Mouse (Mus musculus) fibroblast of lung, adult 2 months (primary cell): ENCODE results near the gene Ntf3.
A peak's percentile ranks its signal among the peaks of the same experiment; 100 is the strongest.

ENCODE experiments used
- DNase-seq: peaks from one replicate; pipeline ENCODE4 v3.0.0-alpha.2; 2011; ENCODE audit warnings: low read depth

Gene Ntf3

DNA sequence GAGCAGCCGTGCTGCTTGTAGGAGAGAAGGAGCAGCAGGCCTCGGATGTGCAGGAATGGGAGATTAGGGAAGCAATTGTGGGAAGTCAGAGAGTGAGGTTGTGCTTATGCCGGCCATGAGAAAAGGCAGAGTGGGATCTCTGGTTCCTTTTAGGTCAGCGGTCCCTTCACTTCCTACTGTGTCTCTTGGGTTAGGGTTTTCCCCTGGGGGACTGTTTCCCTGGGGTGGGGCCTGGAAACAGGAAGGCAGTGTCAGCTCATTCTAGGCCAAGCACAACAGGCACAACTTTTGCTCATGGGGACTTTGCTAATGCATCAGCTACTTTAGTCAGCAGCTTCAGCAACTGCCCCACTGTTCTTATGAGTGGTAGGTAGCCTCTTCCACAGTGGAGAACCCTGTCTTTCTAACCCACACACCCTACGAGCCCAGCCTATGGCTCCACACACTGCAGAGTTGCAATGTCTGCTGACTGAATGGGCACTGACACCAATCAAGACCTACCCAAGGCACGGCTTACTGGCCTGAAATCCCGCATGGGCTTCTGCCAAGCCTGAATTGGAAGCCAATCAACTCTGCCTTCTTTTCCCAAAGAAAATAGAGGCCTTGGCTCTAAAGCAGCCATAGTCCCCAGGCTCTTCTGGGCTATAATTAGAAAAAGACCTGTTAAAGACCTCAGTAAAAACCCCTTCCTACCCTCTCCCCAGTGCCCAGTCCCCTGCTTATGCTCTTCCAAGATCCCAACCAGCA lies 60.5 kb downstream of the Ntf3 start:
- peak; percentile 92 for DNase-seq

DNA sequence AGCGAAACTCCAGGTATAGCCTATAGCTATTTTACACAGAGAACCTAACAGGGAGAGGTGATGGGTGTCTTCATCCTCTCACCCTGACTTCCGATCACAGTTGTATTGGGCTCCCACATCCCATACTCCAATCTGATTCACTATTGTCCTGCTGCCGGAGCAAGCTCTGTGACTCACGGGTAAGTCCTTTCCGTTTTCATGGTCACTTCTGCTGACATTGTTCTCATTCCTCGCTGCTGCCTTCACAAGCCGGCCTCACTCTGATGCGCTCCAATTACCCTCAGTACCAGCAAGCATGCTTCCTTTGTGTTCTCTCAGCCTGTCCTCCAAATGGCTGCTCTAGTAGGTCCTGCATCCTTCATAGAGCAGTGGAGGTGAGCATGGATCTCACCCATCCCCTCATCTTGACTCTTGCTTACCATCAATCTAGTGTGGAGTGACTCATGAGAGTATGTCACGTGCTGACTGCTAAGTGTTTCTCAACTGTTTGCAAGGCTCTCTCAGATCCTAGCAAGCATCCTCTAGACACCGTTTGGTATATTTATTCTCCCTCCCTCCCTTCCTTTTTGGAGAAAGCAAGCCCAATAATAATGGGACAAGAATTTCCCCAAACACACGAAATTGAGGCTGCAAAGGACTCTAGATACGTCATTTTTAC lies 61.5 kb downstream of the Ntf3 start:
- no peak for DNase-seq

DNA sequence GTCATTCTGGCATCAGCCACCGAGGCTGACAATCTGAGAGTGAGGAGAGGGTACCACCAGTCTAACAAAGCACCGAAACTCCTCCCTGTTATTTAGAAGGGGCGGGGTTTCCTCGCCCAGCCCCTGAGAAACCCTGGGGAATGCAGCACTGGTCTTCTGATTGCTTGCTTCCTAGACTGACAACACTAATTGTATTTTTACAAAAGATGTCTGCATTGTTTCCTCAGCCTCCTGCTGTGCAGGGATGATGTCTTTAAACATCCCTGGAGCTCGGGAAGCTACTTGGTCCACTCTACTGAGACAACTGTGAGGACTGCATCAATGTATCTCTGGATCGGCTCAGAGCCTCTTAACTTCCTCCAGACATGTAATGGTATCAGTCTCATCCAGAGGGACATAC lies 64.1 kb downstream of the Ntf3 start:
- DNase-seq: no peak

DNA sequence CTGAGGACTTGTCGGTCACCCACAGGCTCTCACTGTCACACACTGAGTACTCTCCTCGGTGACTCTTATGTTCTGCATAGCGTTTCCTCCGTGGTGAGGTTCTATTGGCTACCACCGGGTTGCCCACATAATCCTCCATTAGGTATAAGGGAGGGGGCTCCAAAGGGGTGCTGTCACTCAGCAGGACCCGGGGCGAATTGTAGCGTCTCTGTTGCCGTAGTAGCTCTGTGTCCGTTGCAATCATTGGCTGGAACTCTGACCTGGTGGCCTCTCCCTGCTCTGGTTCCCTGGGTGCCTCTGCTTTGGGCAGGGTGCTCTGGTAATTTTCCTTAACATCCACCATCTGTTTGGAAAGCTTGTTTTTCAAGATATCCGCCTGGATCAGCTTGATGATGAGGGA lies 64.7 kb downstream of the Ntf3 start:
- DNase-seq: no peak

DNA sequence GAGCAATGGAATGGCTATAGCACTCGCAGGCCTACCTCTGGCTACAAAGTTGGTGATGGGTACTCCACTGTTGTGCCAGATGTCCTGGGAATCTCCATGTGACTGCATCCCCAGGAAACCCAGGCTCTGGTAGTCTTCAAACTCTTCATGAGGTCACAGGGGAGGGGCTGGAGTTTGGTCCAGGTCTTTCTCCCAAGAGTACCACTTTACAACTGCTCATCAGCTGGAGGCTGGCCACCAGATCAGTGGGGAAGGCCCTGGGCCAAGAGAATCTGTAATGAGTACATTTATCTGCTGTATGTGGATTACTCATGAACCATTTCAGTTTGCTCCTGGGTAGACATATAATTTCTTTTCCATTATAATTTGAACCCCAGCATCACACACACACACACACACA lies 66.1 kb downstream of the Ntf3 start:
- no peak for DNase-seq

DNA sequence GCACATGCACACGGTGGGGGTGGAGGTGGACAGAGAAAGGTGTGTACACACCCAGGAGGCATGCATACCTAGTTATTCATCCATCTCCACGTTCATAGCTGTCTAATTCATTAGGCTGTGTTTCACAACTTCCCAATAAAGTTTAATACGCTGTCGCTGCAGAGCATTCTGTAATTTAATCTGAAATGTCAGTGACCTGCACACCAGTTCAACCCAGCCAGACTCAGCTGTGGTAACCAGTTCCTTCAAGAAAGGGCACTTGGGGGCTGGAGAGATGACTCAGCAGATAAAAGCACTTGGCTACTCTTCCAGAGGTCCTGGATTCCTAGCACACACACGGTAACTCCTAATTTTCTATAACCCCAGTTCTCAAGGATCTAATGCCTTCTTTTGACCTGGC lies 69.2 kb downstream of the Ntf3 start:
- DNase-seq: no peak

DNA sequence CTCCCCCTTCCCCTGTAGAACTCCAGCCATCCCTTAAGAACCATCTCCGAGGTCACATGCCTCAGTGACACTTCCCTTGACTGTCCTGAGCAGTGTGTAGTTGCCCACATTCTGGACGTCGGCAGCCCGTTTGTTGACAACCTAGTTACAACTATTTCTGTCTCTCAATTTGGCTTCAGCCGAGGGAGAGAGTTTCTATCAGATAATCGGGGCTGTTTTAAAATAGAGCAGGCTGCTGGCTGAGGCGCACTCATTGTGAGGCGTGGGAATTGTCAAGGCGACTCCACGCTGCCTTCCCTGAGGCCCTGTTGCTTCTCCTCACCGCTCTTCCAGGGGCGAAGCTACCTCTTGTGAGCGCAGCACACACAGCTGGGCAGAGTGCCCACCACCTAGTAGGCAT lies 70.6 kb downstream of the Ntf3 start:
- no peak for DNase-seq

DNA sequence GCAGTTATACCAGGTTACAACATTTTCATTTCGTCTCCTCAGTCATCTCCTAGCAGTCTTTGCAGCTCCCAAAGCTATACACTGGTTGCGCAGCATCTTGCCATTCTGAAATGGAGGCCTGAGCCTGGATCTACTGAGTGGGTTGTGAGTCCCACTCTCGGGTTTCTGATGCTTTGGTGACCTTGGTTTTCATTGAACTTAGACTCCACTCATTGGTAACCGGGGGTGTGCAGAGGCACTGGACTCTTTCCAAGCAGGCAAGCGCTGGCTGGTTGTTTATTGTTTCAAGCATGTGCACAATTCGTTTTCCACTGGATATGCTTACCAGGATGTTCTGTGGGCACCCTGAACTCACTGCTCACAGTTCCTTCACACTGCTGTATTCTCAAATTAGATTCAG lies 71.7 kb downstream of the Ntf3 start:
- DNase-seq: no peak

DNA sequence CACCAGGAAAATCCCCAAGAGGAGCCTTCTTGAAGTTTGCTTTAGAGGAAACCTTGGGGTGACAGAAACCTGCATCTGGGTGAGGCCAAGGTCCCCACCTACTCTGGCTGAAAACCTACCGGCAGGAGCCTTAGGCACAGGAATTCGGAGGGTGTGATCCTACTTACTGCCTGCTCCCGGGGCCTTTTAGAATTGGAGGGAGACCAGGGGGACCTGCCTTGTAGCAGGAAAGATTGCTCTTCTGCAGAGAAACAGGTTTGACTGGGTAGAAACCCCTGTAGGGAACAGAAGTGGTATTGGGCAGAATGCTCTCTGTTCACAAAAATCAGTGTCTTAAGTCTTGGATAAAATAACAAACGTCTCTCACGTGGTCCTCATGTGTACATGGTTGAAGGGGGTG lies 74.7 kb downstream of the Ntf3 start:
- DNase-seq: no peak

DNA sequence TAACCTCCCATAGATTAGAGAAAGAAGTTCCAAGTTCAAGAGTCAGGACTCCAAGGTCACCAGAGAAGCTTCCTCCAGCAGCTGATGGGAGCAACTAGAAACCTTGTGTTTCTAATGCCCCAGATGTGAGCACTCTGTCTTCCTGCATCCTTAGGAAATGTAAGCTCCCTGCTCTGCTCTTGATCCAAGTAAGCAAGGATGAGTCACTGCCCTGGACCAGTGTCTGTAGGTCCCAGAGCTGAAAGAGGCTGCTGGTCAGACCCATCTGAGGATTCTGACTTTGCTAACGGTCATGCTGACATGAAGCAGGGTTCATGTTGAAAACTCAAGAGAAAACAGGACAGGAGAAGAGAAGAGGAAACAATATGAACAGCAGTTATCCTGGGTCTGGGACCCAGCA lies 76.6 kb downstream of the Ntf3 start:
- no peak for DNase-seq

DNA sequence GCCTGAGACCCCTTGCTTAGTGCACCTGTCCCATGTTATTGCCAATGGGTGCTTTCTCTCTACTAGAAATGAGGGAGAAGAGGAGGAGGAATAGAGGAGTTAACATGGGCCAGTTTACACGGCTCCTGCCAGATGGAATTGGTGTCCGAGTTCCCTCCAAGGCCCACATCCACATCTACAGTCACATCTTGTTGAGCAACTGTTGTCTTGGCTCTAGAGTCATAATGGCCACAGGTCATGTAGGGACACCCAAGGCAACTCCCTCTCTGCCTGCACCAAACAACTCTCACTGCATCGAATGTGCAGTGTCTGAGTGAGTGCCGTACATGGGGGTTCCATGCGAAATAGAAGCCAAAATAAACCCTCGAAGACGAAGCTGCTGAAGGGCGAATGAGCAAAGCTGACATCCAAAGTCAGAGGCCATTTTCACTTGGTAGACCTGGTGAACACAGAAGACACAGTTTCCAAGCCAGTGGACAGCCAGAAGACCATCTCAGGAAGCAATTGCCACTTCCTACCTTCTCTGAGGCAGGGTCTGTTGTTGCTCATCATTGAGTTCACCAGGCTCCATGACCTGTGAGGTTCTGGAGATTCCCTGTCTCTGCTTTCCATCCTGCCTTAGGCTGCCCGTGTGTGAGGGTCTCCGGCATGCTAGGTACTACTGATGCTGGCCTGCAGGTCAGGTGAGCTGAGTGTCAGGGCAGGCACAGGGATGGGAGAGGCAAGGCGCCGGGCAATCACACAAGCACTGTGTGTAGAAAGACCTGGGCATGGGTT lies 78.0 kb downstream of the Ntf3 start:
- DNase-seq: no peak

DNA sequence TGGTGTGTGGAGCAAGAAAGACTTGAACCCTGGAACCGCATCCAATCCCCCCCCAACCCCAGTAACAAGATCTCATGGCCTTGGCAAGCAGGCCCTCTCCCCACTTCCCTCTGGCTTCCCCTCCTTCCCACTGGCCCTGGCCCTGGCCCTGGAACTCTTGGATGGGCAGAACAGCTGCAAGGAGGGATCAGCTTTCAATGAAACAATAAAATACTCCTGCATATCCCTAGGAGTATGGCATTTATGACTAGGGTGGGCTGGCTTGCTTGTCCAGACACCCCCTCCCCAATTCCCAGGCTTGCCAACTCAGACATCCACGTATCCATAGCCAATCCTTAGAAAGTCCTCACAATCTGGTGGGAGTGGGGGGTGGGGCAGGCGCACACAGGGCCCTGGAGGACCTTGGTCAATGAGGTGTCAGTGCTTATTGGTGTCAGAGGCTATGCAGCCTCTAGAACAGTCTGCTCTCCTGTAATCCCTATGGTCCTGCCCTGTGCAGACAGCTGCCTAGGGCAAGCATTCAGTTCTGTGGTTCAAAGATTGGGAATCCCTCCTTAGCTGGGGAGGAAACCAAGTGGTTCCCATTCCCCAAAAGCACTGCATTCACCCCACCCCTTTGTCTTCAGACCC lies 80.3 kb downstream of the Ntf3 start:
- no peak for DNase-seq

DNA sequence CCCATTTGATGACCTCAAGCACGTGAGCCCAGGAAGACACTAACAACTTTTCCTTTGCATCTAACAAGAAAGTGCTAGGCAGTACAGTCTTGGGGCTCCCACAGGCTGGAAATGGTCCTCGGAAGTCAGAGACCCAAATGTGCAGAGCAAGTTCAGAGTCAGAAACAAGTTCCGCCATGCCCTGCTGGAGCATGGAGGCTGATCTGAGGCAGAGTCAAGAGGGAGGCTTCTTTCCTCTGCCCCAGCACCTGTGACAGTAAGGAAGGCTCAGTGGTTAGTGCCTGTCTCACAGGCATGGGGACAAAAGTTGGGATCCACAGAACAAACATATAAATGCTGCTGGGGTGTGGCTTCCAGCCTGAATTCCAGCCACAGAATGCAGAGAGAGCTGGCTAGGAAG lies 86.2 kb downstream of the Ntf3 start:
- DNase-seq: no peak

DNA sequence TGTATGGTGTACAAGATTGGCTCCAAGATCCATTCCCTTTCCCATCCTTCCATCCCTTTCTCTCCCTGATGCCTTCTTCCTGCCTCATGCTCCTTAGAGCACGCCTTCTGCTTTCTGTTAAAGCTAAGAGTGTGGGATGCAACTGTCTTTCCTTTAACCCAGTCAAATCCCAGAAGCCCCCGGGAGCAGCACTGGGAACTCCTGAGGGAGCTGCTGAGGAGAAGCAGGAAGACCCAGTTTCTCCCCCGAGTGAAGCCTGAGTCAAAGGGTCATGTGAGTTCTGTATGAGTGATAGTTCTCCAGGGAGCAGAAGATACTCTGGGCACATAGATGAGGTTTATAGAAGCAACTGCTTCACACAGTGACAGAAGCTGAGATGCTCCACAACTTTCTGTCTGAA lies 109.0 kb downstream of the Ntf3 start:
- no peak for DNase-seq

DNA sequence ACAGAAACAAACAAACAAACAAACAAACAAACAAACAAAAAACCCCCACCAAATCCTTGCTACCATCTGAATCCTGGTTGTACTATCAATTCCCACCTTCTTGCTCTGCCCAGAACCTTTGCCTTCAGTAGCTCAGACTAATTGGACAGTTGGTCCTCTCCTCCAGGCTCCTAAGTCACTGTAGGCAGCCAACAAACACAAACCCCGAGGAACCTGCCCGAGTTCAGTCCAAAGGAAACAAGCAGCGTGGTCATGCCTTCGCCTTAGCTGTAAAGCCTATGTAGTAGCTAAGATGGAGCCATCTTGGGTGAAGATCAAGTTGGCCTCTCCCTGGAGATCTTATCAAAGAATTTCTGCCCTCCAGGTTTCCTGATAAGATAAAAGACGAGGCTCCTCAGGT lies 113.6 kb downstream of the Ntf3 start:
- DNase-seq: no peak
